Mouse (Mus musculus): ENCODE measurements around the gene Plekhh2.

Gene Plekhh2

GRCm38 (mm10) chr17:84512516-84513085 lies 906 bp downstream of the Plekhh2 start:
- 49% methylated on average over 4 of the region's 4 CpGs for WGBS

DNA sequence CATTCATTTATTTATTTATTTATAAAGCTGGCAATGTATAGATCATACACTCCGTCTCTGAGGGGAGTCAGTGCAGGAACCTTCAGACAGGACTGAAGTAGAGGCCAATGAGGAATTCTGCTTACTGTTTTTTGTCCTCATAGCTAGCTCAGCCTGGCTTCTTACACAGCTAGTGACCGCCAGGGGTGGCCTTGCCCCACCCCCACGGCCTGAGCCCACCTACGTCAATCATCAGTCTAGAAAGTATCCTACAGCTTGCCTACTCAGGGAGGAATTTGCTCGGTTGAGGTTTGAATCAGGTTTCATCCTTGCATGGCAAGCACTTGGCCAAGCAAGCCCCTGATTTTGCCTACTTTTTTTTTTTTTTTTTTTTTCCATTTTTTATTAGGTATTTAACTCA lies 4.2 kb downstream of the Plekhh2 start:
- WGBS: 94% methylated on average over 5 of the region's 5 CpGs

- 96% methylated on average over 3 of the region's 3 CpGs for WGBS
Observed at GRCm38 (mm10) chr17:84519346-84519745, 7.7 kb downstream of the Plekhh2 start.

DNA sequence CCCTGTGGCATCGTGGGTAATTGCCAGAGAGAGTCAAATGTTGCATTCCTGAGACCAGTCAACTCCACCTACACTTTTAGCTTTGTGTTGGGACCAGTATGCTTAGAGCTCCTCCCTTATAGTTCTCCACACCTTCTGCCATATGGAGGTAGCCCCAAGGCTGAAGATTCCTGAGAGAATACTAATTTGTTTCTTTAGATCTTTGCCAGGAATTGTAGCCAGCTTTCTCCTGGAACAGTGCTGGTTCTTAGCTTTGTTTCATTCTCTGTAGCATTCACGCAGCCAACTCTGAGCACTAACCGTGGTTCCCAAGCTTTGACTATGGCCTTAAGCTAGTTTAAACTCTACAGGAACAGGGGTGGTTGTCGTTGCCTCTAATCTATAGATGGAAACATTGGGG lies 17.7 kb downstream of the Plekhh2 start:
- WGBS: 45% methylated on average over 4 of the region's 4 CpGs

- 45% methylated on average over 3 of the region's 3 CpGs for WGBS
Observed at GRCm38 (mm10) chr17:84530202-84530796, 18.6 kb downstream of the Plekhh2 start.

GRCm38 (mm10) chr17:84532909-84533499 lies 21.3 kb downstream of the Plekhh2 start:
- 75% methylated on average over 8 of the region's 8 CpGs for WGBS

- WGBS: 88% methylated on average over 4 of the region's 4 CpGs
Observed at GRCm38 (mm10) chr17:84533841-84534240, 22.1 kb downstream of the Plekhh2 start.

- WGBS: 74% methylated on average over 2 of the region's 2 CpGs
Observed at GRCm38 (mm10) chr17:84534632-84535031, 22.9 kb downstream of the Plekhh2 start.

DNA sequence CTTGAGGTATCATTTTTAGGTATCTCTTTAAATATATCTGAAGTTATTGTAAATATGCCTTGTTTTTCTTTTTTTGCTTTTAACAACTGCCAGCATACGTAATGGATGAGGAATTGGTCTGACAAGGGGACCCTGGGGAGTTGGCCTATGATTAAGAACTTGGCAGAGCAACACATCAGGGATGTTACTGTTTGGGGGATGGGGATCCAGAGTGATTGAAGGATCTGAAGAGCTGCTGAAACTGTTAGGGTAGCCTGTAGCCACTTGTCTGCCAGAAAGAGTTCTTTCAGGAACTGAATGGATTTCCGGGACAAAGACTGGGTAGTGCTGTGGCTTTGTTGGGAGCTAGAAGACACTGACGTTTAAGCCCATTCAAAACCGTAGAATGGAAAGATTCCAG lies 23.5 kb downstream of the Plekhh2 start:
- 58% methylated on average over 4 of the region's 4 CpGs for WGBS

GRCm38 (mm10) chr17:84537301-84537700 lies 25.6 kb downstream of the Plekhh2 start:
- WGBS: 92% methylated on average over 6 of the region's 6 CpGs

DNA sequence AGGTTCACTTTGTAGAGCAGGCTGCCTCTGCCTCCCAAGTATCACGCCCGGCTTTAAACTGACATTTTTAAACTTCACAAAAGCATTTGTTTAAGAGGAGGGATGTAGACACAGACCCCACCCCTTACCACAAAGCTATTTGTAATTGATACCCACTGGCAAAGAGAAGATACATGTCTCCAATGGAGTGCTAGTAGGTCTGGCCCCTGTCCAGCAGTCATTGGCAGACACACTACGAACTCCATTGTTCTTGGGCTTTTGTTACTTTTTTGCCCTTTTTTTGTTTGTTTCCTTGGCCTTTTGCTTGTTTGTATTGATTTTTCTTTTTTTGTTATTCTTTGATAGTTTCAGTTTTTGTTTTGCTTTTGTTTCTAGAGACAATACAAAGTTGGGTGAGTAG lies 26.3 kb downstream of the Plekhh2 start:
- 58% methylated on average over 3 of the region's 3 CpGs for WGBS

- WGBS: 64% methylated on average over 8 of the region's 8 CpGs
Observed at GRCm38 (mm10) chr17:84540603-84541002, 28.9 kb downstream of the Plekhh2 start.

DNA sequence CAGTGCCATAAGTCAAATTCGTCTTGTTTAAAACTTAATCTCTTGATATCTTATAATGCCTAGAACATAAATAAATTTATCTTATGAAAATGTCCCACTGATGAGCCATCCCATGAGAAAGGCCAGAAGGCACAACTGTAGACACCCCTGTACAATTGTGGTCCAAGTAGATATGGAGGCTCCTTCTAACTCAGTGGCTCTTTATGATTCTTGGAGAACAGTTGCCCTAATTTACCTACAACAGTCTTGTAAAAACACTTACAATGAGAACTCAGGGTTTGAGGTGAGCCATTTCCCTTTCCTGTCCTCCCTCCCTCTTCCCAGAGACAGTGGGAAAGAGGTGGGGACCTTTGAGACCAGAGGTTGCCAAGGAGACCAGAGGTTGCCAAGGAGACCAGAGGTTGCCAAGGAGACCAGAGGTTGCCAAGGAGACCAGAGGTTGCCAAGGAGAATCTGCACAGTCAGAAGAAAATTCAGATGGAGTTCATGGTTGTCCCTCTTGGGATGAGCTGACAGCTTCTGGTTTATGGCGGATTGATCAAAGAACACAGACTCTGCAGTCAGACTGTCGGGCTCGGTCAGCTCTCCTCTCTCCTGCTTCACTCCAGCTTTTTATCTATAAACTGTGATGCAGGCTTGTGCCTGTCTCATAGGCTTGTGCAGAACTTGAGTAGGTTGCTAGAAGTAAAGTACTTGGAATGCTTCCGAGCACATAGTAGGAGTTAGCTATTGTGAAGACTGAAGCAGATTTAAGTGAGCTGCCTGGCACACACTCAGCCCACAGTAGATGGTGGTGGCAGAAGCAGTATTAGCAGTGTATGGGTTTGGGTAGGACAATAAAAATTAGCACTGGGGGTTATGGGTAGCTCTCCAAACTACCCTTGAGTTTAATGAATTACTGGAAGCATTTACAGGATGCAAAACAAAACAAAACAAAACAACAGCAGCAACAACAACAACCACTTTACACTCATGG lies 39.5 kb downstream of the Plekhh2 start:
- WGBS: 49% methylated on average over 5 of the region's 5 CpGs

GRCm38 (mm10) chr17:84552230-84552629 lies 40.5 kb downstream of the Plekhh2 start:
- 79% methylated on average over 5 of the region's 5 CpGs for WGBS

DNA sequence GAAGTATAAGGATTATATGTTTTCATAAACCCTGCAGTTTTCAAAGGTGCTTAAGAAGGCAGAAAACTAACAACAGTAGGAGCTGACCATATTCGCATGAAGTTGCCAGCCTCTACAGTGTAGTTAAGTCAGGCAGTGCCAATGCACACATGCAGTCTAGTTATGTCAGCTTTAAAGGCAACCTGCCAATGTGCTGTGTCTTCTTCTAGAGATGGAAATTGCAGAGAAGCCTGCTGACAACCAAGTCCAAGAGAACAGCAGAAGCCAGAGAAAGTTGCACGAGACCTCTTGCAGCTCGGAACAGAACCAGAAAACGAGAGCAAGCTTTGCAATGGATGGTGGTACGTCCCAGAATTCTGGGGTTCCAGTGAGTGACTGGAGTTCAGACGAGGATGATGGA lies 54.1 kb downstream of the Plekhh2 start:
- 70% methylated on average over 6 of the region's 6 CpGs for WGBS

- WGBS: 53% methylated on average over 27 of the region's 27 CpGs
Observed at GRCm38 (mm10) chr17:84566773-84567555, 55.3 kb downstream of the Plekhh2 start.

- 94% methylated on average over 12 of the region's 12 CpGs for WGBS
Observed at GRCm38 (mm10) chr17:84568807-84569206, 57.1 kb downstream of the Plekhh2 start.

DNA sequence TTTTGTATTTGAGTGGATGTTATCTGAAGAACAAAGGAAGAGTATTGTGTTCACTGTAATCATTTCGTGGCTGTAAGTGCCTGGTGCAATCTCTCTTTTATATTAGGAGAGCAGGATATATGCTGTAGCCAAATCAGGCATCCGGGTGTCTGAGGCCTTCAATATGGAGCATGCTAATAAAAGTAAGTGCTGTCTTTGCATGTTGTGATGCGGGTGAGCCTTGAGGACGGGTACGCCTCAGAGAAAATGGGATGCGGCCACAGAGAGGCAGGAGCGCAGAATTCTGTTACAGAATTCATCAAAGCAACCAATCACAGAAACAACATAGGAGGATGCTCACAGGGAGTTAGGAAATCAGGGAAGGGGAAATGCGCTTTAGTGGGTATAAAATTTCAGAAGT lies 58.1 kb downstream of the Plekhh2 start:
- 85% methylated on average over 8 of the region's 8 CpGs for WGBS

DNA sequence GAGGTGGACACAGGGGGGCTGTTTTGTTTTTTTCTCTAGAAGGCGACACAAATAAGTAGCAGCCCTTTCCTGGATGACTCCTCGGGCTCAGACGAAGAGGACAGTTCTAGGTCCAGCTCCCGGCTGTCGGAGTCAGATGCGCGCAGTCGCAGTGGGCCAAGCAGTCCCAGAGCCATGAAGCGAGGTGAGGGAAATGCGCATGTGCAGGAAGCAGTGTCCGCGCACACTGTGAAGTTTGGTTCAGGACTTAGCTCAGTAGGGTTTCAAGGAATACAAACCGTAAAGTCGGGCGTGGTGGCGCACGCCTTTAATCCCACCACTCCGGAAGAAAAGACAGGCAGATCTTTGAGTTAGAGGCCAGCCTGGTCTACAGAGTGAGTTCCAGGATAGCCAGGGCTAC lies 59.9 kb downstream of the Plekhh2 start:
- 76% methylated on average over 18 of the region's 18 CpGs for WGBS

DNA sequence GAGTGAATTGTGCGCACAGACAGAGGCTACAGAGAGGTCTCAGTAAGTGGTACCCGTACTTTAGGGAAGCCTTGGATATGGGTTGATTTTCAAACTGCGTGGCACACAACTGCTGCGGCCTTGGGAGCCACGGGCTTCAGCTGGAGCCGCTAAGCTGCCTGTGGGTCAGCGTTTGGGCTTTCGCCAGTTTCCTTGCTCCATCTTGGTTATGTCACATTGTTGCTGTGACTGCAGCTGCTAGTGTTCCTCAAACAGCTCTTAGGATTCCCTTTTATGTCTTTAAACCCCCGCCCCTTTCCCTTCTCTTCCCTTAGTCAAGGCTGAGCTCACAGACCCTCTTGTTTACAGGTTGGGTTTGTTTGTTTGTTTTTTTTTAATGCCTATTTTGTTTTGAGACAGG lies 61.6 kb downstream of the Plekhh2 start:
- WGBS: 93% methylated on average over 9 of the region's 9 CpGs

- WGBS: 93% methylated on average over 5 of the region's 5 CpGs
Observed at GRCm38 (mm10) chr17:84573940-84574339, 62.2 kb downstream of the Plekhh2 start.

DNA sequence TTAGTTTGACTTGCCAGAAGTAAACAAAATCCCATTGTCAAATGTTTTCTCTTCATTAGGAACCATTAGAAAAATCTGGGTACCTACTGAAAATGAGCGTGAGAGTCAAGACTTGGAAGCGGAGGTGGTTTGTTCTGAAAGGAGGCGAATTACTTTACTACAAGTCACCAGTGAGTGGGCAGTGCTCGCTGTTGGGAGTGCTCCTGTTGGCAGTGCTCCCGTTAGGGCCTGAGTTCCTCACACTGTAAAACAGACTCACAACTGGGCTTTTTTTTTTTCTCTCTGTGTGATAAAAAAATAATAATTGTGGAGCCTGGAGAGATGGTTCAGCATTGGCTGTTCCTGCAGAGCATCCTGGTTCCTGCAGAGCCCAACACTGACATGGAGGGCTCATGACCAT lies 63.4 kb downstream of the Plekhh2 start:
- 52% methylated on average over 5 of the region's 5 CpGs for WGBS

Measured in cerebral cortex, adult 2 months (tissue).